Mouse (Mus musculus): ENCODE data around the gene Ovch2. TPM values are rescaled to one million over a fixed set of nuclear protein-coding genes. Genes with fewer than 3 reads are reported as not detected.

Ovch2 gene
- total RNA-seq (2023): not detected

GRCm38 (mm10) chr7:107801108-107801507 lies at the start of gene Ovch2:
TSS of gene Ovch2 (minus strand) at chr7:107801208.

GRCm38 (mm10) chr7:107847390-107847789 lies 46.4 kb upstream of the Ovch2 start, which contains the start of gene Olfr470:
TSS of gene Olfr470 (minus strand) at chr7:107847490.

GRCm38 (mm10) chr7:107825441-107825840 lies 24.4 kb upstream of the Ovch2 start, which contains the start of gene Olfr469:
TSS of gene Olfr469 (minus strand) at chr7:107825541.

GRCm38 (mm10) chr7:107811963-107812362 lies 11.0 kb upstream of the Ovch2 start, which contains the start of gene Olfr467:
TSS of gene Olfr467 (plus strand) at chr7:107812263.

GRCm38 (mm10) chr7:107757308-107758151 lies 43.5 kb downstream of the Ovch2 start, which contains the start of gene Cyb5r2:
TSS of gene Cyb5r2 (minus strand) at chr7:107758032.

Other genes with a start within 250 kb of the Ovch2 start
- not detected for gene Olfml1, start 233.8 kb downstream of the Ovch2 start, total RNA-seq (2023)
- gene Ppfibp2, start 206.0 kb downstream of the Ovch2 start, total RNA-seq (2023): 10 to 100 TPM; 35.0 to 38.0 TPM
- gene 5330417H12Rik, start 176.0 kb downstream of the Ovch2 start, total RNA-seq (2023): not detected
- gene Cyb5r2, start 43.2 kb downstream of the Ovch2 start, total RNA-seq (2023): not detected
- not detected for gene Olfr467, start 11.1 kb upstream of the Ovch2 start, total RNA-seq (2023)
- not detected for gene Olfr469, start 24.3 kb upstream of the Ovch2 start, total RNA-seq (2023)
- gene Olfr470, start 46.3 kb upstream of the Ovch2 start, total RNA-seq (2023): not detected
- gene Olfr472, start 96.7 kb upstream of the Ovch2 start, total RNA-seq (2023): under 1 TPM in 1 of 2 experiments, not detected in 1; 0.08 TPM
- not detected for gene Olfr473, start 129.2 kb upstream of the Ovch2 start, total RNA-seq (2023)
- gene Olfr474, start 153.4 kb upstream of the Ovch2 start, total RNA-seq (2023): not detected
- not detected for gene Olfr476, start 163.6 kb upstream of the Ovch2 start, total RNA-seq (2023)
- gene Olfr477, start 185.5 kb upstream of the Ovch2 start, total RNA-seq (2023): not detected
- not detected for gene Olfr478, start 232.8 kb upstream of the Ovch2 start, total RNA-seq (2023)
- not detected for gene Olfr479, start 249.5 kb upstream of the Ovch2 start, total RNA-seq (2023)